Mouse (Mus musculus) cerebellum, adult 11-12 months (tissue): ENCODE data around the gene Btrc.

ENCODE experiments used
- DNase-seq: peaks from one replicate; pipeline ENCODE4 v3.0.0; 2022

Btrc gene

GRCm38 (mm10) chr19:45475928-45476553 is 112.5 kb downstream of the Btrc start:
- peak; percentile 41 for DNase-seq

- DNase-seq: no peak
These were observed 116.0 kb downstream of the Btrc start for GRCm38 (mm10) chr19:45479548-45479947.

DNA sequence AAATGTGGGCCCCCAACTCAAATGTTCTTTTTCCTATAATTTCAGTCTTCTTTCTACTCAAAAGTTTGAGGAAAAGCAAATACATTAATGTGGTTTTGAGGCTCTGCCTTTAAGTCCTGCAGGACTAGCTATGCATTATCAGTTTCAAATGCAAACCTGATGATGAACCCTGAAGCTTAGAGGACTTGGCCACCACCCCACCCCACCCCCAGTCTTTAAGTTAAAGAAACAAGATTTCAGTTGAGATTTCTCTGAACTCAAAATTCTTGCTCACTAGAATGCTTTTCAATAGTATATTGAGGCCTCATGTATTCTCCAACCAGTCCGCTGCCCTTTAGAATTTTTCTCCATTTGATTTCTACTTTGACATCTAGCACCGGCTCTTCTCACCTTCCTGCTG is 117.0 kb downstream of the Btrc start:
- no peak for DNase-seq

DNA sequence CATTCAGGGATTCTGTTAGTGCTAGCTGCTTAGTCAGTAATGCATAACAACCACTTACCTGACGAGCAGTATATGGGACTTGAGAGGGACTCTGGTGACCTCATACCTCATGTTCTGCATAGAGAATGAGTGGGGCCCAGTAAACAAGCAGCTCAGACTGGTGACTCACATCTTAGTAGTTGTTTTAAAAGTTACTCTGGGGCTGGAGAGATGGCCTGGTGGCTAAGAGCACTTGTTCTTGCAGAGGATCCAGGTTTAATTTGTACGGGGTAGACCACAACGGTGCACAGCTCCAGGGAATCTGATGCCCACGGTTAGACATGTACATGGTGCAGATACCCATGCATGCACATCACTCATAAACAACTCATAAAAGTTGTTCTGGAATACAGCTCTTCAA is 117.4 kb downstream of the Btrc start:
- DNase-seq: no peak

DNA sequence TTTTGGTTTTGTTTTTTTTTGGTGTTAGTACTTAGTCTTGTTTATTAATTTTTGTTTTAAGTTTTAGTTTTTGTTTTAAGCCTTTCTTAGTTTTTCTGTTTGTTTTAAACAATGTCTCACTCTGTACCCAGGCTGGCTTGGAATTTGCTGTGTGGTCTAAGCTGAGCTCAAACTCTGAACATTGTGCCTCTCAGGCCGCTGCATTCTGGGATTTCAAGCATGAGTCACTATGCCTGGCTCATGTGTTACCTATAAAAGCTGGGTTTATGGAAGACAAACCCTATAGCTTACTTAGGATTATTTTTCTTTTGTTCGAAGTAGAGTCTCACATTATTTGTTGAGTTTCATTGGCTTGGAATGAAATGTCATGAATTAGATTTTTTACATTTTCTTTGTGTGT is 119.9 kb downstream of the Btrc start:
- no peak for DNase-seq

- DNase-seq: no peak
These were observed 122.9 kb downstream of the Btrc start for GRCm38 (mm10) chr19:45486206-45486991.

- DNase-seq: no peak
These were observed 123.5 kb downstream of the Btrc start for GRCm38 (mm10) chr19:45486992-45487387.

DNA sequence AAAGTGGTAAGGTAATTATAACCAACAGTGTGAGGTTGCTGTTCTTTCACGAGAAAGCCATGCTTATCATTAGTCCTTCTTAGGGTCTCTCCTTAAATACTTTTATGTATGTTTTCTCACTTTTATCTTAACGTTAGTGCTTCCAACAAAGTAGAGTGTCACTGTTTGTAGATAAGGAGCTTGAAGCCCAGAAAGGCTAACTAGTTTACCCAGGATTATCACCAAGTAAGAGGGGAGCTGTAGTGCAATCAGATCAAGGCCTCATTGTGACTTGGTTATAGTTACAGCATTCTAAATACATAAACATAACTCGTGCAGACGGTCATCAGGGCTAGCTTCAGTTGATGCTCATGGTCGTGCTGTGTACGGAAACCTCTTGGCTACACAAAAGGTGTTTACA is 126.4 kb downstream of the Btrc start:
- DNase-seq: no peak

GRCm38 (mm10) chr19:45491246-45491645 is 127.7 kb downstream of the Btrc start:
- no peak for DNase-seq

GRCm38 (mm10) chr19:45494121-45494775 is 130.7 kb downstream of the Btrc start:
- no peak for DNase-seq

DNA sequence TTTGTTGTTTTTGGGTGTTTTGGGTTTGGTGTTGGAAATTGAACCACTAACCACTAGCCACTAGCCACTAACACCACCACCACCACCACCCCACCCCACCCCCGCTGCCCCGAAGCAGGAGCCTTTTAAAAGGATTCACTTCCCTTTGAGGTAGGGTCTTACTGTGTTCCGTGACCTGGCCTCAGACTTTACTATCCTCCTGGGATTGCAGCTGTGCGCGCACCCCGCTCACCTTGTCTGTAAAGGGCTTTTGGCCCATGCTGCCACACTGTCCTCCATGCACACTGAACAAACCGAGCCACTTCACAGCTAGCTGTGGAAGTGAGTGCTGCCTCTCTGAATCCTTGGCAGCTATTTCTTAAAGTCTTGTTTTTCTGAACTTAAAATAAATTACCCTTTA is 141.9 kb downstream of the Btrc start:
- no peak for DNase-seq

GRCm38 (mm10) chr19:45507531-45507930 is 144.0 kb downstream of the Btrc start:
- DNase-seq: peak; percentile 71

- DNase-seq: no peak
These were observed 147.1 kb downstream of the Btrc start for GRCm38 (mm10) chr19:45510680-45511079.

DNA sequence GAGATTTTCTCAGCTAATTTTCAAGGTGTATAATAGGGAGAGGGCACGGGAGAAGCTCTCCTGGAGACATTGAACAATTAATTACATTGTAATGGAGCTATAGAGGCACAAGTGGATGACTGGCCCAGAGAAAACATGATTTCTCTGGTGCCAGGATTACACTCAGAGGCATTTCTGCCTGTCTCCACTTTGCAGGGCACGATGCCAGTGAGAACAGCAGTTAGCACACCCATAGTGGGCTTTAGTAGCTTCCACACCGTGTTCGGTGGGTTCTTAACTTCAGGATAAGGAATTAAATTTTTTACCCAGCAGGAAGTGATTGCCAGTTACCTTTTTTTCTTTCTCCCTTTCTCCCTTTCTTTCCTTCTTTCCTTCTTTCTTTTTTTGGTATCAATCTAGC is 147.9 kb downstream of the Btrc start:
- DNase-seq: no peak

- no peak for DNase-seq
These were observed 151.8 kb downstream of the Btrc start for GRCm38 (mm10) chr19:45515341-45515740.

DNA sequence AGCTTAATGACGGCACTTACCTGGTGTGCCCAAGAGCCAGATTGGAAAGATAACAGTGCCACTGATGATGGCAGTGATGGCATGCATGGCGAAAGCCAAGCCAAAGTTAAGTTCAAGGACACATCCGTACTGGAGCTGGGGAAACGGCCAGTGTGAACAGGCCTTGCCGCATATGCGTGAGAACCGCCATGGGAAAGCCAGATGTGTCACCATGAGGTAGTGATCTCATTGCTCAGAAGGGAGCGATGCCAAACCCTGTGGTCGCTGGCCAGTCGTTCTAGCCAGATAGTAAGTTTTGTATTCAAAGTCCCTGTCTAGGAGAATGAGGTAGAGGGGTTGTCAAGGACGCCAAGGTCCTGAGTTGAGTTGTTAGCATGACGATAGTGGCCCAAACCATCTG is 152.7 kb downstream of the Btrc start:
- DNase-seq: no peak

GRCm38 (mm10) chr19:45527382-45527781 is 163.8 kb downstream of the Btrc start:
- DNase-seq: no peak

DNA sequence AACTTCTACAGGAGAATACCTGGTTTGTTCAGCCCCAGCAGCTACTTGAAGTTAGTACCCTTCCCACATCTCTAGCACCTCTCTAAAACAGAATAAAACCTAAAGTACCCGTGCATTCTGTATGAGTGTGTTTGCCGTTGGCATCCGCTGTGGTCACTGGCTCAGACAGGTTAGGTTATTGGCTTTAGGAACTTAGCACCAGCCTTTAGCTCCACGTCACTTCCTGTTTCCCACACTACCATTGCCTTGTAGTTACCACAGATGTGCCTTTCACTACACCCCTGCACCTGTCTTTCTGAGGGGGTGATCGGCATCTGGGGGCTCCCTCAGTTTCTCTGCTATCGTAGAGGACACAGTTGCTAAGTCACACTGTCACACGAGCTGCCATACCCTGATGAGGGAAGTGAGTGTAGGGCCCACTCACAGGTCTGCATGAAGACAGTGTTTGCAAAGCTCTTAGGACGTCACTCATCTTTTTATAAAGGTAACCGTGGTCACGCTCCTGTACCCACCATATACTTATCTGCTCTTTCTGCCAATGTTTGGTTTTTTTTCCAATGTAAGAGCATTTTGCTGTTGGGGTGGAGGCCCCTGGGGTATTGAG is 164.5 kb downstream of the Btrc start:
- no peak for DNase-seq

- no peak for DNase-seq
These were observed 165.8 kb downstream of the Btrc start for GRCm38 (mm10) chr19:45529294-45529693.

GRCm38 (mm10) chr19:45530200-45530995 is 166.9 kb downstream of the Btrc start:
- DNase-seq: no peak

GRCm38 (mm10) chr19:45531554-45531953 is 168.0 kb downstream of the Btrc start:
- no peak for DNase-seq

DNA sequence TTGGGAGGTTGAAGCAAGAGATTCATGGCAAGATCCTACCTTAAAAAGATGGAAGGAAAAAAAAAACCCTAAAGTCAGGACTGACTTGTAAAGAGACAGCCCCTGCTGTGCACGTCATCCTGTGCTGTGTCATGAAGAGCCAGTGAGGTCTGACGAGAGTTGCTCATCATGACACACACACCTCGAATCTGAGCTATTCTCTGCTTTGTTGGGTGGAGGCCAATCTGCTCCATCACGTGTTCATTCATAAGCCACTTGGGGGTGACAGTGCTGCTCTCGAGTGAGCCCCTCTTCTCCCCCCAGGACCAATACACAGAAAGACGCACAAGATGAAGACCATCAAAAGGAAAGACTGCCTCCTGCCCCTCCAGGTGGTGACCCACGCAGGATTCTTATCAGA is 170.1 kb downstream of the Btrc start:
- no peak for DNase-seq

DNA sequence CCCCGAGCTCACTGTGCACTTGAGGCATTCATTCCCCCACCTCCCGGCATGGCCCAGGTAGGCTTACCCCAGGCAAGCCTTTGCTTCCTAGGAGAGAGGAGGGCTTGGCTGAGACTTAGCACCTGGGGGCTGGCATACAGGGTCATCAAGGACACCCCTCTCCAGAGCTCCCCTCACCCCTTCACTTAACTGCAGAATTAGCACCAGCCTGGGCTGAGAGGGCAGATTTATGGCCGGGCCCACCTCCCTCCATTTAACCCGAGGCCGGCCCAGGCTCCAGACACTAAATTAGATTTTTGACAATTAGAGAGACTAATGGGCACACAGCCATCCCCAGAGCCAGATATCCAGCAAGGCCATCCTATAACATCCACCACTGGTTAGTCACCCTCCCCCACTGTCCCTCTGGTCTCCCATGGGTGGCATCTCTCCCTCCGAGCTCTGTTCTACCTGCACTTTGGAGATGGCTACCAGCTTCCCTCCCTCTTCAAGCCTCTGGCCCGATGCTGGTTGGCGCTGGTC is 171.7 kb downstream of the Btrc start:
- DNase-seq: no peak
